Mouse (Mus musculus): Measurements from ENCODE around the gene Prkag2. TPM values are rescaled to one million over a fixed set of nuclear protein-coding genes. Genes with fewer than 3 reads are reported as not detected.

The Prkag2 gene
- polyA plus RNA-seq, 1 experiment from 2014 or later = 59.1 TPM

- no peaks in the 10 kb centered on the region for H3K9me3 ChIP-seq (ENCODE audit: control insufficient read depth, low read length)
- H3K4me1 ChIP-seq (ENCODE audit: control insufficient read depth, insufficient read depth, low read length) = no peaks in the 10 kb centered on the region
- H3K4me2 ChIP-seq (ENCODE audit: low read depth) = no peak overlapping the region
- H3K36me3 ChIP-seq (ENCODE audit: control insufficient read depth, insufficient read depth, low read length) = no peaks in the 10 kb centered on the region
- WGBS = 54% methylated on average over 8 of the region's 8 CpGs
- no peak for ATAC-seq (ENCODE audit: insufficient read depth, low FRiP score, low TSS enrichment)
- DNase-seq (ENCODE audit: low spot score) = no peak
- H3K4me3 ChIP-seq (ENCODE audit: low read depth, low read length) = no peak overlapping the region
- no peak overlapping the region for H3K27ac ChIP-seq (ENCODE audit: low read depth, low read length)
- no peak overlapping the region for H3K9ac ChIP-seq (ENCODE audit: low read length)
- H3K27me3 ChIP-seq (ENCODE audit: control insufficient read depth, insufficient read depth, low read length) = no peaks in the 10 kb centered on the region
These were observed 131.7 kb downstream of the Prkag2 start for GRCm38 (mm10) chr5:24968792-24969191.

DNA sequence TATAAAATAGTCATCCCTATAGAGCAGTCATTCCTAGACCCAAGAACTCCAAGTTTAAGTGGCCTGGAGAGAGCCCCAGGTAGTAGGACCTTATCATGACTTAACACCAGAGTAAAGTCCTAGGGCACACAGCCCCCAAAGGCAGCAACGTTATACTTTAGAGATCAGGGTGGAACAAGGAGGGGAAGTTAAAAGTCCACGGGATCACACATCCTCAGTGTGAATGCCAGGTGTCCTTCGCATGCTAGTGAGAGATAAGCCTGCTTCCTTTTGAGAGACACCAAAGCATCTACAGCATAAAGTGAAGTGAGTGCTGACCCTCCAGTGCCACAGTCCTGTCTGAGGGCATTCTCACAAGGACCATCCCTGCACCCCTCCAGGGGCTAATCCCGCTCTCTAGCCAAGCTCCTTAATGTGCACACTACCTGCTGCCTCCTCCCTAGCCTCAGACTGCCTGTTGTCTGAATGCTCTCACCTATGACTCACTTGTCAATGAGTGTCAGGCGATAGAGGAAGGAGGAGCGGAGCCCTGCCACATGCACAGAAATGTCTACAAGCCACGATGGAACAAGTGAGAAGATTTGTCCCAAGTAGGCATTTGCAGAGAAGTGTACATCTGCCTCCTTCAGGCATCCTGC is 132.4 kb downstream of the Prkag2 start:
- Histone ChIP-seq H3K4me1 (ENCODE audit: control insufficient read depth, insufficient read depth, low read length) (no peaks in the 10 kb centered on the region), H3K9ac (ENCODE audit: low read length) (no peak overlapping the region), H3K4me2 (ENCODE audit: low read depth) (no peak overlapping the region), H3K27me3 (ENCODE audit: control insufficient read depth, insufficient read depth, low read length) (no peaks in the 10 kb centered on the region), H3K9me3 (ENCODE audit: control insufficient read depth, low read length) (no peaks in the 10 kb centered on the region), H3K4me3 (ENCODE audit: low read depth, low read length) (no peak overlapping the region), H3K27ac (ENCODE audit: low read depth, low read length) (no peak overlapping the region), H3K36me3 (ENCODE audit: control insufficient read depth, insufficient read depth, low read length) (no peaks in the 10 kb centered on the region)
- no peak for DNase-seq (ENCODE audit: low spot score)
- no peak for ATAC-seq (ENCODE audit: insufficient read depth, low FRiP score, low TSS enrichment)
- 73% methylated on average over 7 of the region's 7 CpGs for WGBS

- H3K9me3 ChIP-seq (ENCODE audit: control insufficient read depth, low read length) = no peaks in the 10 kb centered on the region
- no peak overlapping the region for H3K9ac ChIP-seq (ENCODE audit: low read length)
- H3K27me3 ChIP-seq (ENCODE audit: control insufficient read depth, insufficient read depth, low read length) = no peaks in the 10 kb centered on the region
- 76% methylated on average over 4 of the region's 4 CpGs for WGBS
- no peak for ATAC-seq (ENCODE audit: insufficient read depth, low FRiP score, low TSS enrichment)
- H3K4me3 ChIP-seq (ENCODE audit: low read depth, low read length) = no peak overlapping the region
- H3K4me2 ChIP-seq (ENCODE audit: low read depth) = no peak overlapping the region
- no peaks in the 10 kb centered on the region for H3K36me3 ChIP-seq (ENCODE audit: control insufficient read depth, insufficient read depth, low read length)
- no peak overlapping the region for H3K27ac ChIP-seq (ENCODE audit: low read depth, low read length)
- no peak for DNase-seq (ENCODE audit: low spot score)
- no peaks in the 10 kb centered on the region for H3K4me1 ChIP-seq (ENCODE audit: control insufficient read depth, insufficient read depth, low read length)
These were observed 136.7 kb downstream of the Prkag2 start for GRCm38 (mm10) chr5:24963776-24964175.

DNA sequence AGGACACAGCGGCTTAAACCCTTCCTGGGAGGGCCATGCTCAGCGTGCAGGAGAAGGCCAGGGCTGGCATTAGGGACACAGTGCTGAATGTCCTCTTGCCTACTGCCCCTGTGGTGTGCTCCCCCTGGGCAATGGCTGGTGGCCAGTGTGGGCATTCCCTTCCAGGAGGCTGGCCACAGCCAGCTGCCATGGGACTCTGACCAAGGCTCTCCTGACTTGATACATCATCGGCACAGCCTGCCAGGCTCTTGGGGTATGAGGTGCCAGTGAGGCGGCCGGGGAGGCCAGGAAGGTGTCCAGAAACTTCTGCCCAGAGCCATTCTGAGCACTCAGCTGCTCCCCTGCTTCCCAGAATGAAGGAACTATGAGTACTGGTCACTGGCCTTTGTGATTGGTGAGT is 139.7 kb downstream of the Prkag2 start:
- Histone ChIP-seq H3K27me3 (ENCODE audit: control insufficient read depth, insufficient read depth, low read length) (no peaks in the 10 kb centered on the region), H3K4me3 (ENCODE audit: low read depth, low read length) (no peak overlapping the region), H3K9ac (ENCODE audit: low read length) (no peak overlapping the region), H3K36me3 (ENCODE audit: control insufficient read depth, insufficient read depth, low read length) (no peaks in the 10 kb centered on the region), H3K9me3 (ENCODE audit: control insufficient read depth, low read length) (no peaks in the 10 kb centered on the region), H3K27ac (ENCODE audit: low read depth, low read length) (no peak overlapping the region), H3K4me2 (ENCODE audit: low read depth) (no peak overlapping the region), H3K4me1 (ENCODE audit: control insufficient read depth, insufficient read depth, low read length) (no peaks in the 10 kb centered on the region)
- ATAC-seq (ENCODE audit: insufficient read depth, low FRiP score, low TSS enrichment) = no peak
- 89% methylated on average over 5 of the region's 5 CpGs for WGBS
- DNase-seq (ENCODE audit: low spot score) = no peak

GRCm38 (mm10) chr5:24959758-24960157 is 140.7 kb downstream of the Prkag2 start:
- DNase-seq (ENCODE audit: low spot score) (no peak), ATAC-seq (ENCODE audit: insufficient read depth, low FRiP score, low TSS enrichment) (no peak)
- no peaks in the 10 kb centered on the region for H3K9me3 ChIP-seq (ENCODE audit: control insufficient read depth, low read length)
- H3K4me2 ChIP-seq (ENCODE audit: low read depth) = no peak overlapping the region
- H3K4me1 ChIP-seq (ENCODE audit: control insufficient read depth, insufficient read depth, low read length) = no peaks in the 10 kb centered on the region
- no peak overlapping the region for H3K27ac ChIP-seq (ENCODE audit: low read depth, low read length)
- 91% methylated on average over 3 of the region's 3 CpGs for WGBS
- H3K27me3 ChIP-seq (ENCODE audit: control insufficient read depth, insufficient read depth, low read length) = no peaks in the 10 kb centered on the region
- no peak overlapping the region for H3K9ac ChIP-seq (ENCODE audit: low read length)
- no peaks in the 10 kb centered on the region for H3K36me3 ChIP-seq (ENCODE audit: control insufficient read depth, insufficient read depth, low read length)
- no peak overlapping the region for H3K4me3 ChIP-seq (ENCODE audit: low read depth, low read length)

- Histone ChIP-seq H3K36me3 (ENCODE audit: control insufficient read depth, insufficient read depth, low read length) (no peaks in the 10 kb centered on the region), H3K4me3 (ENCODE audit: low read depth, low read length) (no peak overlapping the region), H3K9me3 (ENCODE audit: control insufficient read depth, low read length) (no peaks in the 10 kb centered on the region), H3K27me3 (ENCODE audit: control insufficient read depth, insufficient read depth, low read length) (no peaks in the 10 kb centered on the region), H3K4me2 (ENCODE audit: low read depth) (no peak overlapping the region), H3K9ac (ENCODE audit: low read length) (no peak overlapping the region), H3K27ac (ENCODE audit: low read depth, low read length) (no peak overlapping the region), H3K4me1 (ENCODE audit: control insufficient read depth, insufficient read depth, low read length) (no peaks in the 10 kb centered on the region)
- 84% methylated on average over 5 of the region's 5 CpGs for WGBS
- no peak for DNase-seq (ENCODE audit: low spot score)
- no peak for ATAC-seq (ENCODE audit: insufficient read depth, low FRiP score, low TSS enrichment)
These were observed 141.8 kb downstream of the Prkag2 start for GRCm38 (mm10) chr5:24958596-24958995.

- ATAC-seq (ENCODE audit: insufficient read depth, low FRiP score, low TSS enrichment) (no peak), DNase-seq (ENCODE audit: low spot score) (no peak)
- H3K4me1 ChIP-seq (ENCODE audit: control insufficient read depth, insufficient read depth, low read length) = no peaks in the 10 kb centered on the region
- no peaks in the 10 kb centered on the region for H3K27me3 ChIP-seq (ENCODE audit: control insufficient read depth, insufficient read depth, low read length)
- H3K27ac ChIP-seq (ENCODE audit: low read depth, low read length) = no peak overlapping the region
- H3K36me3 ChIP-seq (ENCODE audit: control insufficient read depth, insufficient read depth, low read length) = no peaks in the 10 kb centered on the region
- no peak overlapping the region for H3K9ac ChIP-seq (ENCODE audit: low read length)
- H3K4me2 ChIP-seq (ENCODE audit: low read depth) = no peak overlapping the region
- 88% methylated on average over 7 of the region's 7 CpGs for WGBS
- no peaks in the 10 kb centered on the region for H3K9me3 ChIP-seq (ENCODE audit: control insufficient read depth, low read length)
- H3K4me3 ChIP-seq (ENCODE audit: low read depth, low read length) = no peak overlapping the region
These were observed 143.6 kb downstream of the Prkag2 start for GRCm38 (mm10) chr5:24956891-24957290.

DNA sequence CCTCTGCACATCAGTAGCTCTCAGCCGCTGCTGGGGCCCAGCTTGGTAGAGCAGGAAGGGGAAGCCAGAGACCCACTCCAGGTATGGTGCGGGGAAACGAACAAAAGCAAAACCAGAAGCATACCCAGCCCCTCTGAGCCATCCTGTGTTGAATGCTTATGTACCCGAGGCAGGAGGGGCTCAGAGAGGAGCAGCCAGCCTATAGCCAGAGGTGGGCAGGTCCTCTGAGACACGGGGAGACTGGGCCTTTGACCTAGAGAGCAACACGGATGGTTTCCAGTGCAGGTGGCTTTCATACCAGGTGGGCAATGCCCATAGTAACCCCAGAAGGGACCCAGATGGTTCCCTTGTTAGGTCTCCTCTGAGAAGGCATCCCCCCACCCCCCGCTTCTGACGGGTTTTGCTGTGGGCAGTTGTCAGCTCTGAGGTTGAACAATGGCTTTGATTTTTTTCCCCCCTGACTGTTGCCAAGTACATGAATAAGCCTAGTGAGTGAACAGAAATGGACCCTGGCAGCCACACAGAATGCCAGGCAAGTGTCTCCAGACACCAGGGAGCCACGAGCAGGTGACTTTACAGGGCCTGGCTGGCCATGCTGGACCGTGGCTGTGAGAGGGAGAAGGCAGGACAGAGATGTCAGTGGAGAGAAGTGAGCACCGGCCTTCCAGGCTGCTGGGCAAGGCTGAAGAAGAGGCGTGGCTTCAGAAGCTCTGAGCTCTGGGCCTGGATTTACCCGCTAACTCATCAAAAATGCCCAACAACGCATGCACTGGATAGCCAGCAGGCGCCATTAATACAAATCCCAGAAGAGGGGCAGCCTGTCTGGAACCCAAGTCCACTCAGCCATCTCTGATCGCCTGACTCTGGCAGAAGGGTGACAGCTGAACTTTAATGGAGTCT is 147.3 kb downstream of the Prkag2 start:
- ATAC-seq (ENCODE audit: insufficient read depth, low FRiP score, low TSS enrichment) (no peak), DNase-seq (ENCODE audit: low spot score) (no peak)
- Histone ChIP-seq H3K4me3 (ENCODE audit: low read depth, low read length) (no peak overlapping the region), H3K9ac (ENCODE audit: low read length) (no peak overlapping the region), H3K4me2 (ENCODE audit: low read depth) (no peak overlapping the region), H3K27me3 (ENCODE audit: control insufficient read depth, insufficient read depth, low read length) (no peaks in the 10 kb centered on the region), H3K4me1 (ENCODE audit: control insufficient read depth, insufficient read depth, low read length) (no peaks in the 10 kb centered on the region), H3K9me3 (ENCODE audit: control insufficient read depth, low read length) (no peaks in the 10 kb centered on the region), H3K27ac (ENCODE audit: low read depth, low read length) (no peak overlapping the region), H3K36me3 (ENCODE audit: control insufficient read depth, insufficient read depth, low read length) (no peaks in the 10 kb centered on the region)
- WGBS = 59% methylated on average over 16 of the region's 16 CpGs

- H3K9ac ChIP-seq (ENCODE audit: low read length) = no peak overlapping the region
- H3K27ac ChIP-seq (ENCODE audit: low read depth, low read length) = no peak overlapping the region
- H3K36me3 ChIP-seq (ENCODE audit: control insufficient read depth, insufficient read depth, low read length) = no peaks in the 10 kb centered on the region
- DNase-seq (ENCODE audit: low spot score) (no peak), ATAC-seq (ENCODE audit: insufficient read depth, low FRiP score, low TSS enrichment) (no peak)
- no peak overlapping the region for H3K4me3 ChIP-seq (ENCODE audit: low read depth, low read length)
- H3K9me3 ChIP-seq (ENCODE audit: control insufficient read depth, low read length) = no peaks in the 10 kb centered on the region
- no peaks in the 10 kb centered on the region for H3K4me1 ChIP-seq (ENCODE audit: control insufficient read depth, insufficient read depth, low read length)
- H3K4me2 ChIP-seq (ENCODE audit: low read depth) = no peak overlapping the region
- no peaks in the 10 kb centered on the region for H3K27me3 ChIP-seq (ENCODE audit: control insufficient read depth, insufficient read depth, low read length)
- 45% methylated on average over 6 of the region's 6 CpGs for WGBS
These were observed 148.2 kb downstream of the Prkag2 start for GRCm38 (mm10) chr5:24952212-24952611.

All from neural tube, embryonic 11.5 days (tissue).